Mouse (Mus musculus) kidney, postnatal 0 days (tissue): ENCODE results near the gene Trim67. TPM values are rescaled to one million over a fixed set of nuclear protein-coding genes. Genes with fewer than 3 reads are reported as not detected.

Experiments used
- ATAC-seq: fragments of 200-750 bp; cut with Nextera tagmentation; replicated peaks from 2 replicates; pipeline ENCODE4 v1.8.0; 2017; ENCODE audit warnings: low read depth, moderate number of reproducible peaks, moderate TSS enrichment, moderate library complexity; ENCODE audit not compliant: low FRiP score
- DNase-seq: peaks from one replicate; pipeline ENCODE4 v3.0.0-alpha.2; 2016; ENCODE audit warnings: low spot score
- H3K27ac ChIP-seq: fragments of 300-500 bp; sonication (generic); 2 replicates; pipeline ENCODE4 v1.5.1; 2014; ENCODE audit warnings: mild to moderate bottlenecking
- H3K27me3 ChIP-seq: fragments of 300-500 bp; sonication (generic); 2 replicates; pipeline ENCODE4 v1.6.1; 2014; ENCODE audit warnings: low read length, mixed read lengths; ENCODE audit not compliant: insufficient read depth
- H3K36me3 ChIP-seq: fragments of 300-500 bp; sonication (generic); 2 replicates; pipeline ENCODE4 v1.6.1; 2014; ENCODE audit warnings: low read length, mixed read lengths; ENCODE audit not compliant: insufficient read depth
- H3K4me1 ChIP-seq: fragments of 300-500 bp; sonication (generic); replicated peaks from 2 replicates; pipeline ENCODE4 v1.6.1; 2014; ENCODE audit warnings: antibody characterized with exemption, low read length, mixed read lengths; ENCODE audit not compliant: insufficient read depth
- H3K4me2 ChIP-seq: fragments of 300-500 bp; sonication (generic); 2 replicates; pipeline ENCODE4 v1.6.1; 2014; ENCODE audit warnings: mild to moderate bottlenecking, low read length, moderate library complexity, mixed read lengths
- H3K4me3 ChIP-seq: fragments of 300-500 bp; sonication (generic); replicated peaks from 2 replicates; pipeline ENCODE4 v1.5.1; 2014; ENCODE audit warnings: low read depth, low read length
- H3K9ac ChIP-seq: fragments of 300-500 bp; sonication (generic); 2 replicates; pipeline ENCODE4 v1.6.1; 2014; ENCODE audit warnings: low read depth, low read length
- H3K9me3 ChIP-seq: fragments of 300-500 bp; sonication (generic); replicated peaks from 2 replicates; pipeline ENCODE4 v1.6.1; 2016; ENCODE audit warnings: low read length, inconsistent platforms, mixed read lengths
- CTCF ChIP-seq: IDR thresholded peaks from 2 replicates; pipeline ENCODE4 v1.5.1; 2016; ENCODE audit warnings: antibody characterized with exemption, low read depth, mild to moderate bottlenecking, moderate library complexity
- WGBS: fragments of 180-500 bp; shearing (Covaris S2); extraction: QIAGEN DNeasy Blood & Tissue Kit; methylation state at CpG from one replicate; pipeline ENCODE4 v1.1.7; 2014; 5-methylcytosine and 5-hydroxymethylcytosine counted together
- polyA plus RNA-seq: library from polyadenylated mRNA; unstranded; fragments of >200 nt; fragmentation: Nextera tagmentation; extraction: Ambion mirVana; gene quantifications from 2 replicates; pipeline ENCODE4 v1.2.1, GENCODE M21; 2015

Gene Trim67
- polyA plus RNA-seq, 1 experiment from 2014 or later, result 0.04 TPM

- Histone ChIP-seq H3K4me2 (0 out of 2 replicates have a peak overlapping the region, but pooled peaks have one; percentile 28), H3K36me3 (no peaks in the 10 kb centered on the region), H3K9me3 (no peaks in the 10 kb centered on the region), H3K9ac (no peak overlapping the region), H3K27me3 (no peaks in the 10 kb centered on the region), H3K4me1 (peaks cover 5% of the 10 kb centered on the region; the same call in 1 of the 2 replicates), H3K27ac (peak overlapping the region; percentile 57), H3K4me3 (no peak overlapping the region)
- DNase-seq (peak; percentile 83), ATAC-seq (no peak)
- TF ChIP-seq CTCF, result peak; percentile 91
- 2% methylated on average over 5 of the region's 5 CpGs for WGBS
Measured at GRCm38 (mm10) chr8:124827387-124827786, 34.5 kb downstream of the Trim67 start.

GRCm38 (mm10) chr8:124828561-124829240 is 35.8 kb downstream of the Trim67 start:
- WGBS, result 82% methylated on average over 24 of the region's 24 CpGs
- Histone ChIP-seq H3K9me3 (no peaks in the 10 kb centered on the region), H3K9ac (no peak overlapping the region), H3K27me3 (no peaks in the 10 kb centered on the region), H3K4me1 (peaks cover 5% of the 10 kb centered on the region; the same call in 1 of the 2 replicates), H3K4me2 (no peak overlapping the region), H3K36me3 (no peaks in the 10 kb centered on the region), H3K27ac (no peak overlapping the region), H3K4me3 (no peak overlapping the region)
- ATAC-seq, result no peak
- no peak for DNase-seq
- no peak for TF ChIP-seq CTCF

GRCm38 (mm10) chr8:124830050-124830449 is 37.2 kb downstream of the Trim67 start:
- Histone ChIP-seq H3K27ac (no peak overlapping the region), H3K9me3 (no peaks in the 10 kb centered on the region), H3K36me3 (no peaks in the 10 kb centered on the region), H3K4me1 (peaks cover 5% of the 10 kb centered on the region; the same call in 1 of the 2 replicates), H3K9ac (no peak overlapping the region), H3K27me3 (no peaks in the 10 kb centered on the region), H3K4me3 (no peak overlapping the region), H3K4me2 (no peak overlapping the region)
- 75% methylated on average over 13 of the region's 13 CpGs for WGBS
- DNase-seq (no peak), ATAC-seq (no peak)
- no peak for TF ChIP-seq CTCF

- no peak overlapping the region for H3K4me3 ChIP-seq
- no peak for DNase-seq
- no peak for TF ChIP-seq CTCF
- H3K27ac ChIP-seq, result no peak overlapping the region
- H3K27me3 ChIP-seq, result no peaks in the 10 kb centered on the region
- H3K9ac ChIP-seq, result no peak overlapping the region
- no peak for ATAC-seq
- peaks cover 5% of the 10 kb centered on the region; the same call in 1 of the 2 replicates for H3K4me1 ChIP-seq
- H3K36me3 ChIP-seq, result no peaks in the 10 kb centered on the region
- no peaks in the 10 kb centered on the region for H3K9me3 ChIP-seq
- H3K4me2 ChIP-seq, result no peak overlapping the region
- 77% methylated on average over 6 of the region's 6 CpGs for WGBS
Measured at GRCm38 (mm10) chr8:124831531-124831930, 38.6 kb downstream of the Trim67 start.

- DNase-seq (no peak), ATAC-seq (no peak)
- H3K9me3 ChIP-seq, result no peaks in the 10 kb centered on the region
- no peak overlapping the region for H3K9ac ChIP-seq
- peaks cover 3% of the 10 kb centered on the region; the same call in 1 of the 2 replicates for H3K4me1 ChIP-seq
- no peak overlapping the region for H3K4me2 ChIP-seq
- H3K36me3 ChIP-seq, result no peaks in the 10 kb centered on the region
- no peak for TF ChIP-seq CTCF
- WGBS, result 92% methylated on average over 6 of the region's 6 CpGs
- H3K27me3 ChIP-seq, result no peaks in the 10 kb centered on the region
- no peak overlapping the region for H3K27ac ChIP-seq
- no peak overlapping the region for H3K4me3 ChIP-seq
Measured at GRCm38 (mm10) chr8:124831941-124832340, 39.0 kb downstream of the Trim67 start.

GRCm38 (mm10) chr8:124833430-124834205 is 40.7 kb downstream of the Trim67 start:
- DNase-seq, result peak; percentile 40
- Histone ChIP-seq H3K4me1 (no peaks in the 10 kb centered on the region), H3K4me3 (no peak overlapping the region), H3K27ac (peak overlapping the region; percentile 40; the same call in 1 of the 2 replicates), H3K9ac (no peak overlapping the region), H3K9me3 (no peaks in the 10 kb centered on the region), H3K27me3 (no peaks in the 10 kb centered on the region), H3K36me3 (peaks cover 3% of the 10 kb centered on the region), H3K4me2 (peak overlapping the region; percentile 33)
- TF ChIP-seq CTCF, result no peak
- WGBS, result 27% methylated on average over 15 of the region's 15 CpGs
- no peak for ATAC-seq
